In the genomic region with DNA sequence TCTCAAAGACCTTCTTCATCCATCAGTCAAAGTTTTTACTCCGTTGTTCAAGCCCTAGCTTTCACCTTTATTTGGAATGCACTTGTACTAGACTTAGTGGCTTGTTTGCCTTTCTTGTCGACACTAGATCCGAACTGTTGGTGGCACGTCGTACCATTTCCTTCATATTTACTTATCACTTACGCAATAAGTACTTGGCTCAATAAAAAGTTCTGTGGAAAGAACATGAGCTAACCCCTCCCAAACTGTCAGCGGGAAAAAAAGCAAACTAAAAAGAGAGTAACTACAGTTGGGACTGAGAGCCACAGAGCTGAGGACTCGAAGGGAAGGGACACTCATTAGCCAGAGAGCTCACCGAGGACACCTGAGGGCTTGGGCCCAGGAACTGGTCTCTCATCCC, we compare ENCODE assay signal across 29 mouse cellular contexts.
DNase-seq lines count a peak whose midpoint lies in the region; ATAC-seq and TF ChIP-seq lines count a peak whose summit lies in the region.
"Had no signal": no experiment of that assay in that cellular context is flagged by ENCODE, and none has a peak within 500 bp of the region (broad histone marks: within the 10 kb centered on the region; RNA-seq: fewer than 3 reads in every experiment).

No protein-coding gene starts in this region.

- H3K9ac ChIP-seq in liver, embryonic 15.5 days = no peak overlapping the region
- H3K9ac ChIP-seq in lung, postnatal 0 days (replicated peaks; ENCODE audit: low read depth) = no peak overlapping the region
- H3K9ac ChIP-seq in stomach, embryonic 15.5 days = no peak overlapping the region
- H3K9ac ChIP-seq: embryonic facial prominence, embryonic 12.5 days; heart, embryonic 15.5 days; hindbrain, embryonic 13.5 days; limb, embryonic 13.5 days; neural tube, embryonic 13.5 days had no signal

- TF ChIP-seq CTCF in lung, postnatal 0 days (IDR thresholded peaks at IDR 0.05) = no peak

- no peak overlapping the region for H3K4me3 ChIP-seq in liver, embryonic 15.5 days (replicated peaks)
- no peak overlapping the region for H3K4me3 ChIP-seq in lung, postnatal 0 days (ENCODE audit: low read depth, low read length)
- H3K4me3 ChIP-seq in stomach, embryonic 15.5 days (replicated peaks) = no peak overlapping the region
- H3K4me3 ChIP-seq: embryonic facial prominence, embryonic 12.5 days; heart, embryonic 15.5 days; hindbrain, embryonic 13.5 days; limb, embryonic 13.5 days; myocyte; neural tube, embryonic 13.5 days had no signal

- H3K4me1 ChIP-seq in liver, embryonic 15.5 days (replicated peaks) = no peaks in the 10 kb centered on the region
- peaks cover 5% of the 10 kb centered on the region; the same call in 1 of the 2 replicates for H3K4me1 ChIP-seq in lung, postnatal 0 days (ENCODE audit: insufficient read depth, low read depth, low read length)
- no peaks in the 10 kb centered on the region for H3K4me1 ChIP-seq in stomach, embryonic 15.5 days
- H3K4me1 ChIP-seq: hindbrain, embryonic 13.5 days had no signal

- no peak overlapping the region for H3K4me2 ChIP-seq in liver, embryonic 15.5 days
- no peak overlapping the region for H3K4me2 ChIP-seq in lung, postnatal 0 days (replicated peaks; ENCODE audit: low read depth, low read length)
- no peak overlapping the region for H3K4me2 ChIP-seq in stomach, embryonic 15.5 days
- H3K4me2 ChIP-seq: embryonic facial prominence, embryonic 12.5 days; heart, embryonic 15.5 days; hindbrain, embryonic 13.5 days; limb, embryonic 13.5 days; neural tube, embryonic 13.5 days had no signal

- TF ChIP-seq EP300 in lung, postnatal 0 days (IDR thresholded peaks at IDR 0.05) = peak; percentile 96

- no peaks in the 10 kb centered on the region for H3K36me3 ChIP-seq in liver, embryonic 15.5 days (replicated peaks)
- no peaks in the 10 kb centered on the region for H3K36me3 ChIP-seq in lung, postnatal 0 days (ENCODE audit: insufficient read depth, low read length)
- no peaks in the 10 kb centered on the region for H3K36me3 ChIP-seq in stomach, embryonic 15.5 days
- H3K36me3 ChIP-seq: embryonic facial prominence, embryonic 12.5 days; G1E; heart, embryonic 15.5 days; hindbrain, embryonic 13.5 days; limb, embryonic 13.5 days; neural tube, embryonic 13.5 days had no signal

- H3K27me3 ChIP-seq in liver, embryonic 15.5 days = no peaks in the 10 kb centered on the region
- H3K27me3 ChIP-seq in lung, postnatal 0 days (replicated peaks; ENCODE audit: insufficient read depth, low read length) = no peaks in the 10 kb centered on the region
- H3K27me3 ChIP-seq in stomach, embryonic 15.5 days (replicated peaks) = no peaks in the 10 kb centered on the region
- H3K27me3 ChIP-seq: CH12.LX; embryonic facial prominence, embryonic 12.5 days; heart, embryonic 15.5 days; hindbrain, embryonic 13.5 days; limb, embryonic 13.5 days; neural tube, embryonic 13.5 days; Patski had no signal

- 60% methylated on average over 9 of the region's 9 CpGs for WGBS in liver, embryonic 15.5 days (ENCODE audit: insufficient replicate concordance)
- WGBS in large intestine, adult 2 months = 31% methylated on average over 9 of the region's 9 CpGs
- WGBS in lung, postnatal 0 days = 32% methylated on average over 9 of the region's 9 CpGs
- 66% methylated on average over 9 of the region's 9 CpGs for WGBS in stomach, embryonic 15.5 days

- DNase-seq in liver = no peak
- DNase-seq in large intestine, adult 2 months (ENCODE audit: low read depth, low spot score) = peak; percentile 32
- DNase-seq in lung, postnatal 0 days (ENCODE audit: low spot score) = peak; percentile 90
- no peak for DNase-seq in layer of hippocampus, adult 18-20 months (ENCODE audit: low spot score in 2 of 2)
- DNase-seq in kidney, postnatal 10 days = no peak
- no peak for DNase-seq in kidney, adult 9 months
- DNase-seq: adrenal gland, adult 2 months; cerebellum, adult 11-12 months; cerebellum, postnatal 10 days; gastrocnemius, postnatal 25 days; heart, postnatal 36 days; kidney, adult 8-10 months; kidney, postnatal 25 days; retina, postnatal 1 day; right cerebral cortex, postnatal 25 days; thymus, postnatal 25 days had no signal

- no peak overlapping the region for H3K27ac ChIP-seq in liver, embryonic 15.5 days (replicated peaks)
- H3K27ac ChIP-seq in lung, postnatal 0 days (ENCODE audit: low read length) = peak overlapping the region; percentile 75
- H3K27ac ChIP-seq in stomach, embryonic 15.5 days = 0 out of 2 replicates have a peak overlapping the region, but pooled peaks have one; percentile 54
- H3K27ac ChIP-seq: embryonic facial prominence, embryonic 12.5 days; heart, embryonic 15.5 days; hindbrain, embryonic 13.5 days; limb, embryonic 13.5 days; macrophage; neural tube, embryonic 13.5 days had no signal

- H3K9me3 ChIP-seq in liver, embryonic 15.5 days (replicated peaks) = no peaks in the 10 kb centered on the region
- H3K9me3 ChIP-seq in lung, postnatal 0 days (ENCODE audit: low read length) = no peaks in the 10 kb centered on the region
- H3K9me3 ChIP-seq in stomach, embryonic 15.5 days = no peaks in the 10 kb centered on the region
- H3K9me3 ChIP-seq: embryonic facial prominence, embryonic 12.5 days; G1E; heart, embryonic 15.5 days; hindbrain, embryonic 13.5 days; limb, embryonic 13.5 days; neural tube, embryonic 13.5 days had no signal

- peak; percentile 28; the same call in 1 of the 2 replicates for ATAC-seq in liver, embryonic 15.5 days (ENCODE audit: insufficient read depth)
- ATAC-seq in lung, postnatal 0 days = peak; percentile 85
- peak; percentile 66 for ATAC-seq in stomach, embryonic 15.5 days (ENCODE audit: insufficient read depth, low FRiP score, low read depth)
- ATAC-seq: midbrain, embryonic 16.5 days; Patski had no signal

Comparison
In these comparisons a context has a peak if more than half of its experiments do, and no peak if none do; other contexts are left out.
1. ATAC-seq: peak in every context shown above with its lines; median percentile 85 in lung, postnatal 0 days; 66 in stomach, embryonic 15.5 days; 28 in liver, embryonic 15.5 days.
2. DNase-seq: peak in large intestine, adult 2 months (single experiment) and lung, postnatal 0 days (single experiment); none in liver (single experiment), layer of hippocampus, adult 18-20 months (0 of 2), kidney, postnatal 10 days (single experiment) and kidney, adult 9 months (single experiment).